Mouse (Mus musculus) kidney, embryonic 16.5 days (tissue): ENCODE results near the gene Olfr773. TPM values are rescaled to one million over a fixed set of nuclear protein-coding genes. Genes with fewer than 3 reads are reported as not detected.
"Not testable (repeated sequence)": the region's sequence is repeated elsewhere in the genome, so short reads cannot be mapped to it uniquely, and the experiment has no call there.

Source experiments
- ATAC-seq: fragments of 200-750 bp; cut with Nextera tagmentation; 2 replicates; pipeline ENCODE4 v1.8.0; 2017; ENCODE audit warnings: moderate TSS enrichment; ENCODE audit not compliant: low FRiP score, low TSS enrichment
- H3K27ac ChIP-seq: fragments of 300-500 bp; sonication (generic); 2 replicates; pipeline ENCODE4 v1.5.1; 2014; ENCODE audit warnings: low read length
- H3K27me3 ChIP-seq: fragments of 300-500 bp; sonication (generic); 2 replicates; pipeline ENCODE4 v1.6.1; 2014; ENCODE audit warnings: low read length, control low read depth, mixed read lengths; ENCODE audit not compliant: insufficient read depth
- H3K36me3 ChIP-seq: fragments of 300-500 bp; sonication (generic); 2 replicates; pipeline ENCODE4 v1.6.1; 2014; ENCODE audit warnings: low read length, control low read depth, mixed read lengths; ENCODE audit not compliant: insufficient read depth
- H3K4me1 ChIP-seq: fragments of 300-500 bp; sonication (generic); 2 replicates; pipeline ENCODE4 v1.6.1; 2014; ENCODE audit warnings: low read length, control low read depth, mixed read lengths; ENCODE audit not compliant: insufficient read depth
- H3K4me2 ChIP-seq: fragments of 300-500 bp; sonication (generic); replicated peaks from 2 replicates; pipeline ENCODE4 v1.6.1; 2014; ENCODE audit warnings: low read depth, low read length
- H3K4me3 ChIP-seq: fragments of 300-500 bp; sonication (generic); 2 replicates; pipeline ENCODE4 v1.5.1; 2014; ENCODE audit warnings: mild to moderate bottlenecking, low read length
- H3K9ac ChIP-seq: fragments of 300-500 bp; sonication (generic); replicated peaks from 2 replicates; pipeline ENCODE4 v1.6.1; 2014; ENCODE audit warnings: low read length
- H3K9me3 ChIP-seq: fragments of 300-500 bp; sonication (generic); 2 replicates; pipeline ENCODE4 v1.6.1; 2016; ENCODE audit warnings: low read length, control low read depth
- WGBS: fragments of 180-500 bp; shearing (Covaris S2); extraction: QIAGEN DNeasy Blood & Tissue Kit; methylation state at CpG from one replicate; pipeline ENCODE4 v1.1.7; 2014; 5-methylcytosine and 5-hydroxymethylcytosine counted together
- polyA plus RNA-seq: library from polyadenylated mRNA; unstranded; fragments of >200 nt; fragmentation: Nextera tagmentation; extraction: Ambion mirVana; gene quantifications from 2 replicates; pipeline ENCODE4 v1.2.1, GENCODE M21; 2015

Olfr773 gene
- polyA plus RNA-seq: not detected in 2 replicates

DNA sequence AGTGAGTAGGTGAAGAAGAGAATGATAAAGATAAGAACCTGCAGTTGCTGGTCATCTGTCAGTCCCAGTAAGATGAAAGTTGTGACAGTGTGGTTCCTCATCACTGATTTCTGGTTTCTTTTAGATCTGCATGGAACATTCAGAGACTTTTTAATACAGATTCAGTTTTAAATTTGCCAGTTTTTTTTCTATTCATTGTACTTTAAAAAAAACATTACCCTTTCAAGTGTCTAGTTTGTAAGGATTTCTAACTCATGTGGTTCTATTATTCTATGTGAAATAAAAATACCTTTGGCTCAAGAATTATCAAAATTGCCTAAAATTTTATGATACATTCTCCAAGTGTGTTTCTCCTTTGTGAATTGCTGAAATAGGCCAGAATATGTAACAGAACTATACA is at the start of gene Olfr773:
Gene Olfr773, minus strand, starts transcription at position 101 of the 400 bp plus-strand sequence.
- not testable (repeated sequence) for H3K9me3 ChIP-seq, H3K4me2 ChIP-seq, H3K27me3 ChIP-seq, H3K9ac ChIP-seq, H3K4me1 ChIP-seq, H3K36me3 ChIP-seq, ATAC-seq, H3K27ac ChIP-seq, H3K4me3 ChIP-seq

- Histone ChIP-seq H3K27ac (no peak within 1 kb of the TSS), H3K4me2 (no peak within 1 kb of the TSS), H3K27me3 (no peaks in the 10 kb centered on the region), H3K36me3 (no peaks in the 10 kb centered on the region), H3K9ac (no peak within 1 kb of the TSS), H3K9me3 (no peaks in the 10 kb centered on the region), H3K4me3 (no peak within 1 kb of the TSS), H3K4me1 (no peaks in the 10 kb centered on the region)
- WGBS: 72% methylated on average over 2 of the region's 2 CpGs
- no peak for ATAC-seq
Measured at GRCm38 (mm10) chr10:129235904-129236303, 48.7 kb upstream of the Olfr773 start, which contains the start of gene Olfr774. Olfr774 (plus strand) TSS chr10:129236204.

GRCm38 (mm10) chr10:129230737-129231136 is 43.5 kb upstream of the Olfr773 start:
- H3K4me1 ChIP-seq: no peaks in the 10 kb centered on the region
- no peak overlapping the region for H3K9ac ChIP-seq
- no peak for ATAC-seq
- no peak overlapping the region for H3K4me2 ChIP-seq
- 79% methylated on average over 1 of the region's 1 CpGs for WGBS
- no peaks in the 10 kb centered on the region for H3K9me3 ChIP-seq
- no peaks in the 10 kb centered on the region for H3K36me3 ChIP-seq
- no peak overlapping the region for H3K27ac ChIP-seq
- no peak overlapping the region for H3K4me3 ChIP-seq
- no peaks in the 10 kb centered on the region for H3K27me3 ChIP-seq

- ATAC-seq, H3K27ac ChIP-seq, H3K4me2 ChIP-seq, H3K4me3 ChIP-seq, H3K9ac ChIP-seq, H3K9me3 ChIP-seq, H3K27me3 ChIP-seq, H3K4me1 ChIP-seq, H3K36me3 ChIP-seq: not testable (repeated sequence)
- WGBS: 83% methylated on average over 3 of the region's 4 CpGs
Measured at GRCm38 (mm10) chr10:129177821-129178220, 9.4 kb downstream of the Olfr773 start, which contains the start of gene Olfr772. Olfr772 (minus strand) TSS chr10:129177921.

GRCm38 (mm10) chr10:129164651-129165050 is 22.6 kb downstream of the Olfr773 start, which contains the start of gene Olfr771:
Olfr771 (minus strand) TSS chr10:129164751.
- Histone ChIP-seq H3K4me1 (no peaks in the 10 kb centered on the region), H3K9ac (no peak within 1 kb of the TSS), H3K36me3 (no peaks in the 10 kb centered on the region), H3K27ac (no peak within 1 kb of the TSS), H3K9me3 (no peaks in the 10 kb centered on the region; the same call in 1 of the 2 replicates), H3K27me3 (no peaks in the 10 kb centered on the region), H3K4me3 (no peak within 1 kb of the TSS), H3K4me2 (no peak within 1 kb of the TSS)
- WGBS: 78% methylated on average over 1 of the region's 1 CpGs
- no peak for ATAC-seq

DNA sequence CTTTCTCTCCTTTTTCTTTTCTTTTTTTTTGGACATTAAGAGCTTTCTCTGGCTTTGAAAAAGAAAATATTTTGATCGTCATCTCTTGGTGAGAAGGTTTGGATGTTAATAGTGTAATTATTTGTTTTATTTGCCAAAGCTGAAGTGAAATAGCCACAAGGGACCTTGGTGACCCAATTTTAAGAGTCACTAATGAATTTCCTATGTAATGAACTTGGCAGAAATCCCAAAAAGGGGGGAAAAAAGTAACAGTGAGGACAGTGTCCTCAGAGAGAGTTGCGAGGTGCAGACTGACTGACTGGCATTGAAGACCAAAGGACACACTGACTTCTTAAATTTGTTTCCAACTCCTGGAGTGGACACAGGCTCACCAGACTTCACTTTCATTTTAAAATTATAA is 48.3 kb downstream of the Olfr773 start, which contains the start of gene Olfr770:
Gene Olfr770, minus strand, starts transcription at position 101 of the 400 bp plus-strand sequence.
- ATAC-seq: no peak
- WGBS: 63% methylated on average over 2 of the region's 2 CpGs

More for the DNA sequence above, 48.3 kb downstream of the Olfr773 start, which contains the start of gene Olfr770:
- Histone ChIP-seq H3K36me3 (no peaks in the 10 kb centered on the region), H3K9me3 (no peaks in the 10 kb centered on the region), H3K27ac (no peak within 1 kb of the TSS), H3K4me3 (no peak within 1 kb of the TSS), H3K4me2 (no peak within 1 kb of the TSS), H3K27me3 (no peaks in the 10 kb centered on the region), H3K4me1 (no peaks in the 10 kb centered on the region), H3K9ac (no peak within 1 kb of the TSS)

Other genes with a start within 250 kb of the Olfr773 start
- gene Mettl7b, start 226.4 kb downstream of the Olfr773 start, polyA plus RNA-seq: 12.0 and 17.1 TPM in 2 replicates
- not detected in 2 replicates for gene Olfr9, start 198.0 kb downstream of the Olfr773 start, polyA plus RNA-seq
- not detected in 2 replicates for gene Olfr763, start 176.6 kb downstream of the Olfr773 start, polyA plus RNA-seq
- gene Olfr764-ps1, start 147.5 kb downstream of the Olfr773 start, polyA plus RNA-seq: not detected in 2 replicates
- not detected in 2 replicates for gene Olfr765, start 137.4 kb downstream of the Olfr773 start, polyA plus RNA-seq
- gene Olfr766-ps1, start 118.4 kb downstream of the Olfr773 start, polyA plus RNA-seq: not detected in 2 replicates
- not detected in 2 replicates for gene Olfr767, start 104.5 kb downstream of the Olfr773 start, polyA plus RNA-seq
- not detected in 2 replicates for gene Olfr768, start 88.0 kb downstream of the Olfr773 start, polyA plus RNA-seq
- not detected in 2 replicates for gene Olfr769, start 69.6 kb downstream of the Olfr773 start, polyA plus RNA-seq
- gene Olfr770, start 48.4 kb downstream of the Olfr773 start, polyA plus RNA-seq: not detected in 2 replicates
- not detected in 2 replicates for gene Olfr771, start 22.7 kb downstream of the Olfr773 start, polyA plus RNA-seq
- not detected in 2 replicates for gene Olfr772, start 9.5 kb downstream of the Olfr773 start, polyA plus RNA-seq
- gene Olfr774, start 48.8 kb upstream of the Olfr773 start, polyA plus RNA-seq: not detected in 2 replicates
- not detected in 2 replicates for gene Olfr775, start 61.0 kb upstream of the Olfr773 start, polyA plus RNA-seq
- not detected in 2 replicates for gene Olfr776, start 71.7 kb upstream of the Olfr773 start, polyA plus RNA-seq
- not detected in 2 replicates for gene Olfr777, start 84.1 kb upstream of the Olfr773 start, polyA plus RNA-seq
- gene Olfr780, start 130.7 kb upstream of the Olfr773 start, polyA plus RNA-seq: not detected in 2 replicates
- gene Olfr781, start 141.4 kb upstream of the Olfr773 start, polyA plus RNA-seq: not detected in 2 replicates
- not detected in 2 replicates for gene Olfr782, start 161.4 kb upstream of the Olfr773 start, polyA plus RNA-seq
- 0.05 and 0.06 TPM in 2 replicates for gene Olfr784, start 196.7 kb upstream of the Olfr773 start, polyA plus RNA-seq
- gene Olfr785, start 218.0 kb upstream of the Olfr773 start, polyA plus RNA-seq: not detected in 2 replicates
- gene Olfr786, start 239.9 kb upstream of the Olfr773 start, polyA plus RNA-seq: not detected in 2 replicates